ENCODE assay signal across 22 mouse cellular contexts in the genomic region with DNA sequence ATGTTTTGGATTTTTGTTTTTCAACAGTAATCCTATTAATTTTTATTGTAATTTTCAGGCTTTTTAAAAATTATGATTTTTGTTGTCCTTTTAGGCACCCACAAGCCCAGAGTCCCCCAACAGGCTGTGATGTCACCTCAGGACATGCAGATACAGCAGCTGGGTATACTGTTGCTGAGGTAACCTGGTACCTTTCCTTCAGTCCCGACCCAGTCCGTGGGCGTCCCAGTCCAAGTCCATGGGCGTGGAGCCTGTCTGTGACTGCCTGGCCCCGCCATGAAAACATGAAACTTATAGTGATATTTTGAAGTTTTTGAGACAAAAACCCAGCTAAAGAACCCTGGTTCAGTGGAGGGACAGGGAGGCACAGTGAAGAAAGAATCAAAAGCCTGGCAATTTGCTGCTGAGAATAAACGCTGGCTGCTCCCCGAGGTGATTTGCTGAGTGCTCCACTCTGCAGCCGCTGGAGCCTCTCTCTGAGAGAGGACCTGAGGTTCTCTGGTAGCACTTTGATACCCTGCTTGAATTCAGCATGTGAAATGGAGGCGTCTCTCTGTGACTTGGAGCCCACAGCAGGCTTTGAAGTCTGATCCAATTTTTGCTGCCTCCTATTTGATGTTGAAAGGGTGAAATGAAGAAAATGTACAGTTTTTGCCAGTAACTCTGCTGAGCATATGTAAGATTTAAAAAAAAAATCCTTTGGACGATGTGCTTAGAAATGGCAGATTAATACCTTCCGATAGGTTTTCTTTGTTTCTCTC.
A peak's percentile ranks its signal among the peaks of the same experiment; 100 is the strongest.
DNase-seq lines count a peak whose midpoint lies in the region; ATAC-seq and TF ChIP-seq lines count a peak whose summit lies in the region.
"Had no signal": no experiment of that assay in that cellular context is flagged by ENCODE, and none has a peak within 500 bp of the region (broad histone marks: within the 10 kb centered on the region; RNA-seq: fewer than 3 reads in every experiment).

No protein-coding gene starts in this region.

- DNase-seq in forebrain, postnatal 0 days: peak; percentile 29
- no peak for DNase-seq in forebrain, embryonic 10.5 days (ENCODE audit: extremely low spot score, low spot score)
- peak; percentile 55 for DNase-seq in lung, embryonic 14.5 days
- no peak for DNase-seq in lung, postnatal 25 days (ENCODE audit: low spot score)
- peak; percentile 16 for DNase-seq in brain, embryonic 18.5 days (ENCODE audit: low read depth, low spot score)
- peak; percentile 28 for DNase-seq in telencephalon, adult 2 months (ENCODE audit: low read depth, low spot score)
- no peak for DNase-seq in adrenal gland, postnatal 14 days
- DNase-seq: adrenal gland, adult 2 months; B cell, adult 2 months; cerebellum, adult 9-10 months; gastrocnemius, adult 2 months; kidney, adult 18-20 months; left cerebral cortex, postnatal 4 days; lung, postnatal 10 days; right cerebral cortex, adult 18-20 months; right cerebral cortex, postnatal 4 days; thymus, adult 18-20 months; thymus, postnatal 36 days had no signal

- H3K36me3 ChIP-seq in forebrain, postnatal 0 days (ENCODE audit: insufficient read depth): no peaks in the 10 kb centered on the region
- no peaks in the 10 kb centered on the region for H3K36me3 ChIP-seq in forebrain, embryonic 10.5 days (replicated peaks)
- no peaks in the 10 kb centered on the region for H3K36me3 ChIP-seq in lung, embryonic 14.5 days (ENCODE audit: insufficient read depth)
- H3K36me3 ChIP-seq: heart, embryonic 10.5 days; neural tube, embryonic 15.5 days had no signal

- H3K9ac ChIP-seq in forebrain, postnatal 0 days: no peak overlapping the region; the same call in 1 of the 2 replicates
- no peak overlapping the region for H3K9ac ChIP-seq in lung, embryonic 14.5 days
- H3K9ac ChIP-seq: neural tube, embryonic 15.5 days had no signal

- H3K4me1 ChIP-seq in forebrain, postnatal 0 days (ENCODE audit: insufficient read depth): no peaks in the 10 kb centered on the region
- H3K4me1 ChIP-seq in forebrain, embryonic 10.5 days: no peaks in the 10 kb centered on the region
- H3K4me1 ChIP-seq in lung, embryonic 14.5 days (ENCODE audit: insufficient read depth): no peaks in the 10 kb centered on the region
- H3K4me1 ChIP-seq: neural tube, embryonic 15.5 days had no signal

- no peak overlapping the region for H3K4me3 ChIP-seq in forebrain, postnatal 0 days (ENCODE audit: low read depth, low read length)
- no peak overlapping the region for H3K4me3 ChIP-seq in forebrain, embryonic 10.5 days
- no peak overlapping the region for H3K4me3 ChIP-seq in lung, embryonic 14.5 days (ENCODE audit: low read depth, low read length)
- H3K4me3 ChIP-seq: gastrocnemius, adult 2 months; heart, embryonic 10.5 days; neural tube, embryonic 15.5 days had no signal

- no peak overlapping the region for H3K4me2 ChIP-seq in forebrain, postnatal 0 days (ENCODE audit: low read depth)
- H3K4me2 ChIP-seq in lung, embryonic 14.5 days: no peak overlapping the region
- H3K4me2 ChIP-seq: neural tube, embryonic 15.5 days had no signal

- H3K27ac ChIP-seq in forebrain, postnatal 0 days (ENCODE audit: low read depth, low read length): no peak overlapping the region
- H3K27ac ChIP-seq in forebrain, embryonic 10.5 days: no peak overlapping the region
- H3K27ac ChIP-seq in lung, embryonic 14.5 days (ENCODE audit: low read depth): no peak overlapping the region
- H3K27ac ChIP-seq: gastrocnemius, adult 2 months; heart, embryonic 10.5 days; kidney, postnatal 0 days; neural tube, embryonic 15.5 days had no signal

- H3K9me3 ChIP-seq in forebrain, postnatal 0 days (ENCODE audit: low read length): no peaks in the 10 kb centered on the region
- no peaks in the 10 kb centered on the region for H3K9me3 ChIP-seq in forebrain, embryonic 10.5 days
- H3K9me3 ChIP-seq in lung, embryonic 14.5 days (ENCODE audit: low read depth, low read length): no peaks in the 10 kb centered on the region
- H3K9me3 ChIP-seq: heart, embryonic 10.5 days; neural tube, embryonic 15.5 days had no signal

- no peak for ATAC-seq in forebrain, postnatal 0 days
- ATAC-seq in lung, embryonic 14.5 days (ENCODE audit: insufficient read depth): no peak

- TF ChIP-seq CTCF in forebrain, postnatal 0 days (IDR thresholded peaks at IDR 0.05; ENCODE audit: low read depth): no peak
- TF ChIP-seq CTCF in lung, embryonic 14.5 days (IDR thresholded peaks at IDR 0.05; ENCODE audit: low read depth): no peak

- H3K27me3 ChIP-seq in forebrain, postnatal 0 days (ENCODE audit: insufficient read depth, low read length): no peaks in the 10 kb centered on the region
- no peaks in the 10 kb centered on the region; the same call in 1 of the 2 replicates for H3K27me3 ChIP-seq in forebrain, embryonic 10.5 days (ENCODE audit: poor library complexity, severe bottlenecking)
- H3K27me3 ChIP-seq in lung, embryonic 14.5 days (ENCODE audit: insufficient read depth, low read length): no peaks in the 10 kb centered on the region
- H3K27me3 ChIP-seq: CH12.LX; neural tube, embryonic 15.5 days had no signal

- WGBS in forebrain, postnatal 0 days: 54% methylated on average over 11 of the region's 11 CpGs
- 75% methylated on average over 11 of the region's 11 CpGs for WGBS in forebrain, embryonic 10.5 days
- WGBS in lung, embryonic 14.5 days: 52% methylated on average over 11 of the region's 11 CpGs

Comparison
In these comparisons a context has a peak if more than half of its experiments do, and no peak if none do; other contexts are left out.
1. DNase-seq: peak in forebrain, postnatal 0 days (single experiment), lung, embryonic 14.5 days (single experiment), brain, embryonic 18.5 days (single experiment) and telencephalon, adult 2 months (single experiment); none in forebrain, embryonic 10.5 days (single experiment), lung, postnatal 25 days (single experiment) and adrenal gland, postnatal 14 days (single experiment).